Mouse (Mus musculus) MN1 (cell line): Measurements from ENCODE around the gene Alg1.
A peak's percentile ranks its signal among the peaks of the same experiment; 100 is the strongest.
"Not testable (repeated sequence)": the region's sequence is repeated elsewhere in the genome, so short reads cannot be mapped to it uniquely, and the experiment has no call there.

Source experiments
- DNase-seq: peaks from one replicate; pipeline ENCODE4 v3.0.0-alpha.2; 2016; ENCODE audit warnings: low spot score

Alg1 gene

GRCm38 (mm10) chr16:5233418-5234313 is at the start of gene Alg1:
TSS of gene Alg1 (plus strand) at chr16:5233621.
- peak; percentile 96 for DNase-seq

GRCm38 (mm10) chr16:5184101-5184500 is 49.3 kb upstream of the Alg1 start:
- no peak for DNase-seq

DNA sequence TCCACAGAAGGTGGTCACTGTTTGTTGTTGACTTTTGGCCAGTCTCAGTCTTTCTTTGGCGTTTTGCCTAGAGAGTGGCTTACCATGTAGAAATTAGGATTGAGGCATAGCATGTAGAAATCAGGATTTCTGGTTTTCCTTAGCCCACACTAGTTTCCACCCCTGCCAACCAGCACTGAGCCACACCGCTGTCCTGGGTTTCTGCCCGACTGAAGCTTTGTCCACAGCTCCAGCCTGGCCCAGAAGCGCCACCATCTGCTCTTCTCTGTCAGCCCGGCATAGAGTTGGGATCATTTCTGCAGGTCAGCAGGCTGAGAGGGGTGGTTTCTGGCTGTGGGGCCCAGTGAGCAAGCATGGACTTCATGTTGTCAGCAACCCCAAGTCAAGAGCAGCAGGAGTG is 48.5 kb upstream of the Alg1 start:
- no peak for DNase-seq

DNA sequence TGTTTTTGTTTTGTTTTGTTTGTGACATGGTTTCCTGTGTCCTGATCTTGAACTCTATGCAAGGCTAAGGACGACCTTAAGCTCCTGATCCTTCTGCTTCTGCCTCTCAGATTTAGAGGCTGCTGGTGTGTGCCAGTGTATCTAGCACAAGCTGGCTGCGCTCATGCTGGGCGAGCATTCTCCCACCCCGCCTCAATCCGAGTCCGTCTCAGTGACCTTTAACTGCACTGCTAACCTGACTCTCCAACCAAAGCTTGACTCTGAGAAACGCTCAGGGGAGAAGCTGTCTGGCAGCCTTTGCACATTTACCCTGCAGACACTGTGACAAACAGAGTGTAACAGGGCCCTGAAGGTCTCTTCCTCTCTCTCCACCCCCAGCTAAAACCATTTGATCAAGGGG is 47.7 kb upstream of the Alg1 start:
- DNase-seq, result no peak

GRCm38 (mm10) chr16:5186234-5186633 is 47.2 kb upstream of the Alg1 start:
- DNase-seq, result no peak

DNA sequence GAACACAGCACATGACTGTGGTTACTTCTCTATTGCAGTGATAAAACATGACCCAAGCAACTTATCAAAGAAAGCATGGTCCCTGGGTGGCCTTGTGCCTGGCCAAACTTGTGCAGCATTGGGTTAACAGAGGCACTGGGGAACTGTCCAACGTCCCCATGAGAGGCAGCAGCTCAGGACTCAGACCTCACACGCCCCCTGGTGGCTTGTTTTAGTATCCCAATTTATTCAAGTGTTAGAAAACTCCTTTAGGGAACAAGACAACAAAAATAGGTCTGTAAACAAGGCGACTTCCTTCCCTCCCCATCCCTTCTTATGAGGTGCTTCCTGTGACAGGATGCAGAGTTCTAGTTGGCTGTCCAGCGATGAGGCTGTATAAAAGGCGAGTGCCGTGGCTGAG is 38.3 kb upstream of the Alg1 start:
- DNase-seq, result peak; percentile 72

DNA sequence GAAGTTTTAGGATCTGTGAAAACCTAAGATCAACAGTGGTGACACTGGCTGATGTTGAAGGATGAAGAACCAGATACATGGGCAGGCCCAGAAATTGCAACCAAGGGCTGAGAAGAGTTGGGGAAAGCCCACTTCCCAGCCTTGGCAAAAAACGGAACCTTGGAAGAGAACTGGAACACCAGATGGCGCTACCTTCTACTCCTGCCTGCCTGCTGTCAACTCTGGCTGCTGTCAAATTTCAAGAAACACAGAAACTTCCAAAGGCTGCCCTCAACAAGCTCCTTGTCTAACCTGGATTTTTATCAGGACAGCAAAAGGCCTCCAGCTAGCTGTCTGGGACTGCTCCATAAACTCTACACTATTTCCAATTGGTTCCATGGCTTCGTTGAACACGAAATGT is 30.7 kb upstream of the Alg1 start:
- peak; percentile 69 for DNase-seq

DNA sequence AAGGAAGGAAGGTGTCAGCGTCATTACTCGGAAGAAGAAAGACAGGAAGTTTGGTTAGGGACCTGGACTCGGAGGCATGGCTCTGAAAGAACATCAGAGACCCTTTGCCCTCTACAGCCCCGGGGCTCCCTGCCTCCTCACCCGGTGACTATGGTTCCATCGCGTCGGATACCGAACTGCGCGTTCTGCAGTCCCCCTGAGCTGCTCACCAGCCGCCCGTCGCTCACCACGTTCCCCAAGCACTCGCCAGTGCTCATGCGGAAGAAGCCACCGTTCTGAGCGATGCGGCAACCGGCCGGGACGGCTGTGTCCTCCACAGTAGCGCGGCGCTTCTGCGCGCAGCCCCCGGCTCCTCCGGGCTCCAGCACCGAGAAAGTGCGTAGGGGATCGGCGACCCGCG is 30.2 kb upstream of the Alg1 start:
- DNase-seq, result peak; percentile 32

DNA sequence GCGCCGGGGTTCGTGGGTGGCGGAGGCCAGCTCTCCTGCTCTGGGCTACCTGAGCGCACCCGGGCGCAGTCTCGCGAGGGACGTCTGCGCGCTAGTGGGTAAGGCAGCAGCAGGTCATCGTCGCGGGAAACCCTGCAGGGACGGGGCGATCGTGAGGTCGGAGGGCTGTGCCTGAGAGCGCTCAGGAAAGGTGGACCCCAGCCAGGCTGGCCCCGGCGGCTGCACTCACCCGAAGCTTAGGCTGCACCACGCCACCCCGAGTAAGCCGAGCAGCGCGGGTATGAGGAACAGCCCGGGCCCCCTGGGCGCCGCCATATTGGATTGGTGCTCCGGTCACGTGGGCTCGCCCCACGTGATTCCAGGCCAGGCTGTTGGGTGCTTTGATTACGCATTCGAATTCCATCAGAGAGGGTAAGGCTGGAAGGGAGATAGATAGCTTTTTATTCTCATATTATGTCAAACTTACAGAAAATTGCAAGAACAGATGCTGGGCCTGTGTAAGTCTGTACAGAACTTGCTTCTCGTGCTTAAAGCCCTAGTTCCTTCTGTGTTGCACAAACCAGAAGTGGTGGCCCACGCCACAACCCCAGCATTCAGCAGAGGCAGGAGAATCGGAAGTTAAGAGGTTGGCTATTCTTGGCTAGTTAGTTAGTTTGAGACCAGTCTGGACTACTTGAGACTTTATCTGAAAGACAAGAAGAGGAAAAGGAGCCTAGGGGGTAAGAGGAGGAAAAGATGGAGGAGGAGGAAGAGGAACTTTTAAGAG is 29.6 kb upstream of the Alg1 start, which contains the start of gene Nagpa:
Nagpa (minus strand) TSS at position 345 of the 766 bp plus-strand sequence.
- peak; percentile 88 for DNase-seq

GRCm38 (mm10) chr16:5205431-5205970 is 27.9 kb upstream of the Alg1 start:
- DNase-seq, result no peak

- no peak for DNase-seq
These were observed 27.4 kb upstream of the Alg1 start for GRCm38 (mm10) chr16:5206051-5206450.

DNA sequence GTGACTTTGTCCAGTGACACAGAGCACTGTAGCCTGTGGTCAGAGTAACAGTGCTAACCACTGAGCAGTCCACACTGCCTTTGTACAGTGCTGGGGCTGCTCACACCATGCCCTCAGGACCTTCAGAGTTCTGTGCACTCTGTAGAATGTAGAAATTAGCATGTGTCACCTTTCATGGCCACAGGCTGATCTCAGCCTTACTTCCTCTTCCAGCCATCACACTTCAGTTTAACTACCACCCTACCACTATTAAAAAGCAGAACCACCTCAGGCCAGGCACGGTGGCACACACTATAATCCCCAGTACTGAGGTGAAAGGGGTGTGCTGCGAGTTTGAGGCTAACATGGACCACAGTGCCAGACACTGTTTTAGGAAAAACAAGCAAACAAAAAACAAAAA is 23.1 kb upstream of the Alg1 start:
- no peak for DNase-seq

DNA sequence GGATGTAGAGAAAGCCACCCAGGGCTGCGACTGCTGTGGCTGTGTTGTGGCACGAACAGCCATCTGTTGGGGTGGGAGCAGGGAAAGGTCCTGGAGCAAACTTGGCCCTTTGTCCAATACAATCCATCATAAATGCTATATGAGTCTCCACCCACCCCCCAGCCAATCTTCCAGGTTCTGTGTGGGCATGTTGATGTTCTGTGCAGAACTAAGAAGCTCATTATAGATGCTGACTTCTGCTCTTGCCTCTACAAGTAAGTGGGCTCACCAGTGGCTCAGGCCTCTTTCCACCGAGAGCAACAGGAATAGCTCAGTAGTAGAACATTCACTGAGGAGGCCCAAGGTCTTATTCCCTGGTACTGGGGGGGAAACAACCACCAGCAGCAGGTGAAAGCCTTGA is 21.3 kb upstream of the Alg1 start:
- no peak for DNase-seq

GRCm38 (mm10) chr16:5214126-5214525 is 19.3 kb upstream of the Alg1 start:
- no peak for DNase-seq

DNA sequence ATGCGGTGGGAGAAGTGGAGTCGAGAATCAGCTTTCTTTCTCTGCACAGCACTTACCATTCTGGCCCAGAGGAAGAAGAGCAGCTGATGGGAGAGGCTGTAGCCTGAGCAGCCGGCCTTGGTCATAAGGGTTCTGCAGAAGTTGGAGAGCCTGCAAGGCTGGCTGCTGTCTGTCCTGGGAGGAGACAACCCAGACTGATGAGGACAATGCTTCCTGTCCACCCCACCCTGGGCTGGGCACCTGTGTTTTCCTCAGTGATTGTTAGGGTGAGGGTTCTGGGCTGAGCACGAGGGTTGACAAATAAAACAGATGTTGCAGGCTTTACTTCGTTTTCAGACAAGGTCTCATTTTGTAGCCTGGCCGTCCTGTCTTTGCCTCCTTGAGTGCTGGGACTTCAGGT is 16.7 kb upstream of the Alg1 start:
- DNase-seq, result no peak

DNA sequence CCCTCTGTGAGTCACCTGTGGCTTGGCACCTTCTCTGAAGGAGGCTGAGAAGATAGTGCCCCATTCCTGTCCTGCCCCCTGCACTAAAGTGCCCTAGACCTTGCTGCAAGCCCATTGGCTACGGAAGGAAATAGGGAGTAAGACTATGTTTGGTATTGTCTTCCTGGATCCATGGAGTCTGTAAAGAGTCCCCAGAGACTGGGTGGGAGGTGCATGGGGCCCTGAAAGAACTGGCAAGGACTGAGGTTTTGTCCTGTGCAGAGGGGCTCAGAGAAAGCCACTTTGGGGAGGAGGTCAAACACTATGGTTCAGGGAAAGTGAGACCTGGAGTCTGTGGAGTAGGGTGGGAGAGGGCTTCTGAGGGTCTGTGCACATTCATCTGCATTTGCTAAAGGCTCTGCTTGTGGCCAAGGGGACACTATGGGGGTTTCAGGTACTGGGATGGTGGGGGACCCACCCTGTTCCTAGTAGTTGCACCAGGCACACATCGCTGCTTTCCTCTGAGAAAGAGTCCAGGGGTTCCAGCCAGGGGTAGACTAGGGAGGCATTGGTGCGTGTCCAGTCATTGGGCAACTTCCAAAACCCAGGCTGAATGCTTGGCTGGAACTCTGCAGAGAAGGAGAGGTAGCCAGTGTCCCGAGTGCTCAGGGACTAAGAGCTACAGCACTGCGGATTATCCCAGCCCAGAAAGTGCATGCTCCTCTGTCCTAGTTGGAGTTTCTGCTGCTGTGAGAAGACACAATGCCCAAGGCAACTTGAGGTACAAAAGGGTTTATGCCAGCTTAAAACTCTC is 15.9 kb upstream of the Alg1 start:
- DNase-seq, result no peak

DNA sequence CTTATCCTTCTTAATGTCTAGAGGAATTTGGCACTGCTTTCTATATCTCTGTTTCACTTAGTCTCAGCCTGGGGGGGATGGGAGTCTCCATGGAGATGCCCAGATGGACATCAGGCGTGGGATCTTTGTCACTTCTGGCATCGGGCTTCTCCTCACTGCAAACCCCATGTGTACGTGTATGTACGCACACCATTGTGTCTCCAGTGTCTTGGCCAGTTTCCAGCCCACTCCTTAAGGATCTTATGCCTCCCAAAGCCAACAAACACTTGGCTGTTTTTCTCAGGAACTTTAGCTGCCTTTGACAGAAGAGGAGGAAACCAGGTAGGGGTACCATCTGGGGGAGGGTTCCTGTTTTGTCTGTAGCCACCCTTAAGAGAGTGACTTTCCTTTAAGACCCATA is 12.0 kb upstream of the Alg1 start:
- DNase-seq, result no peak

DNA sequence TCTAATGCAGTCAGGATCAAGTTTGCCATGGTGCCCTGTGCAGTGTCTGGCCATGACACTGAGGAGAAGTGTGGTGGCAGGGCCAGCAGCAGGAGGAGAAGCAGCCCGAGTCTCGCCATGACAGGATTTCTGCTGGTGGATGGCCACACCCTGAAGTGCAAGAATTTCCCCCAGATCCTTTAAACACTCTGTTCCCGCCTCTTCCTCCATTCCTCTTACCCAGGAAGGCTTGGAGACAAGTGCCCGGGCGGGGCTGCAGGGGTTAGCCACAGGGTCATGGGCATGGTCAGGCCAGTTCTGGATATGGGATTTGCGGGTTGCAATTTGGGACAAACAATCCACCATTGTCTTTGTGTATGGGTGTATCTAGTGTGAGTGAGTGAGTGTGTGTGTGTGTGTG is 11.3 kb upstream of the Alg1 start, which contains the start of gene AU021092:
AU021092 (minus strand) TSS at position 160 of the 400 bp plus-strand sequence.
- DNase-seq, result no peak

GRCm38 (mm10) chr16:5226534-5226933 is 6.9 kb upstream of the Alg1 start:
- DNase-seq, result not testable (repeated sequence)

GRCm38 (mm10) chr16:5227501-5227900 is 5.9 kb upstream of the Alg1 start:
- not testable (repeated sequence) for DNase-seq

DNA sequence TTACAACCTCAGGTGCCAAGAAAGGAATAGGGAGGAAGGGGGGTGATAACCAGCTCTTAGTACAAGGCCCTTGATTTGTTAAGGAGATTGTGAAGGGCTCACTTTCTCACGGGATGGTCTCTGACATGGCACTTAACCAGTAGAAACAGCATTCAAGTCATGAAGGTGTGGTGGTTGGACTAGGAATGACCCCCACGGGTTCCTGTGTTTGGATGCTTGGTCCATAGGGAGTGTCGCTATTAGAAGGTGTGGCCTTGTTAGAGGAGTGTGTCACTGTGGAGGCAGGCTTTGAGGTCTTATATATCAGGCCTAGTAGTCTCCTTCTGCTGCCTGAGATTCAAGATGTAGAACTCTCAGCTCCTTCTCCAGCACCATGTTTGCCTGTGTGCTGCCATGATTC is 5.3 kb upstream of the Alg1 start:
- not testable (repeated sequence) for DNase-seq

- DNase-seq, result no peak
These were observed 439 bp upstream of the Alg1 start for GRCm38 (mm10) chr16:5232982-5233381.
